Mouse (Mus musculus): ENCODE measurements around the gene Nars2. TPM values are rescaled to one million over a fixed set of nuclear protein-coding genes. Genes with fewer than 3 reads are reported as not detected.

Gene Nars2
- polyA plus RNA-seq, 1 experiment from 2014 or later, result 19.1 TPM

DNA sequence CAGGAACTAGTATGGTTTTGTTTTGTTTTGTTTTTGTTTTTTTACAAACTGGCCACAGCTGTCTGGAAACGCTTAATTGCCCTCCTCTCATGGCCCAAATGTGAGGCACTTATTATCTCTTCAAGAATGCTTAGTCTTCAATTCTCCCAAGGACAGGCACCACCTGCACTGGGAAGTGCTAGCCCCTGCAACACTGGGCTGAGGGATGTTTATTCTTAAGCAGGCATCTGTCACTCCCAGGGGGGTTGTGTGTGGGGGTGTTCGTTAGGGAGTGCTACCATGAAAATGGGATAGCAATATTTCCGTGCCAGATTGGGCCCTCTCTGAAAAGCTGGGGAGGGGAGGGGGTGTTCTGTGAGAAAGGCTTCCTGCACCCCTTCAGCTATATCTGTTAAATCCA, 15.9 kb downstream of the Nars2 start:
- Histone ChIP-seq H3K4me2 (replicated peaks) (no peak overlapping the region), H3K27me3 (ENCODE audit: control insufficient read depth, insufficient read depth, low read length) (no peaks in the 10 kb centered on the region), H3K36me3 (replicated peaks; ENCODE audit: control insufficient read depth, insufficient read depth) (no peaks in the 10 kb centered on the region), H3K4me1 (replicated peaks; ENCODE audit: control insufficient read depth, insufficient read depth, low read length) (no peaks in the 10 kb centered on the region), H3K9ac (no peak overlapping the region), H3K9me3 (ENCODE audit: control insufficient read depth, low read length) (no peaks in the 10 kb centered on the region), H3K4me3 (replicated peaks; ENCODE audit: low read length) (no peak overlapping the region), H3K27ac (no peak overlapping the region)
- DNase-seq (ENCODE audit: low spot score), result no peak
- ATAC-seq (ENCODE audit: low FRiP score), result no peak
- 43% methylated on average over 3 of the region's 3 CpGs for WGBS

DNA sequence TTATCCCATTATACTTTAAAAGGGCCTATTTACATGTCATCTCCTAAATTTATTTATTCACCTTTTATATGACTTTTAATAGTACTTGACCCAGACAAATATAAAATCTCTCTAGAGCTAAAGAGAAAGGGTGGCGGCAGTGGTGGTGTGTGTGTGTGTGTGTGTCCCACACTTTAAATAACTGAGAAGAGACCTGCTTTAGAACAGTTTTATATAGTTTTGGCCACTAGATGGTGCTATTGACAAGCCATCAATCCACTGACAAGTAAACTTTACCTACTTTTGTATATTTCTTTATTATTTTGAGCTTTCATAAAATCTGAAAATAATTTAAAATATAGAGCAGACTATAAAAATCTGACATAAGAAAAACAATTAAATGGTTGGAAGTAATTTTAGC, 19.1 kb downstream of the Nars2 start:
- H3K4me3 ChIP-seq (replicated peaks; ENCODE audit: low read length), result no peak overlapping the region
- H3K4me1 ChIP-seq (replicated peaks; ENCODE audit: control insufficient read depth, insufficient read depth, low read length), result no peaks in the 10 kb centered on the region
- WGBS, result 34% methylated on average over 1 of the region's 1 CpGs
- H3K36me3 ChIP-seq (replicated peaks; ENCODE audit: control insufficient read depth, insufficient read depth), result no peaks in the 10 kb centered on the region
- H3K27me3 ChIP-seq (ENCODE audit: control insufficient read depth, insufficient read depth, low read length), result no peaks in the 10 kb centered on the region
- H3K9me3 ChIP-seq (ENCODE audit: control insufficient read depth, low read length), result no peaks in the 10 kb centered on the region
- H3K9ac ChIP-seq, result no peak overlapping the region
- DNase-seq (ENCODE audit: low spot score) (peak; percentile 81), ATAC-seq (ENCODE audit: low FRiP score) (no peak)
- no peak overlapping the region for H3K4me2 ChIP-seq (replicated peaks)
- no peak overlapping the region for H3K27ac ChIP-seq

GRCm38 (mm10) chr7:96971027-96971996, 20.0 kb downstream of the Nars2 start:
- H3K9me3 ChIP-seq (ENCODE audit: control insufficient read depth, low read length), result no peaks in the 10 kb centered on the region
- H3K4me3 ChIP-seq (replicated peaks; ENCODE audit: low read length), result no peak overlapping the region
- no peak for ATAC-seq (ENCODE audit: low FRiP score)
- H3K27me3 ChIP-seq (ENCODE audit: control insufficient read depth, insufficient read depth, low read length), result no peaks in the 10 kb centered on the region
- WGBS, result 72% methylated on average over 21 of the region's 21 CpGs
- no peak overlapping the region for H3K9ac ChIP-seq
- DNase-seq (ENCODE audit: low spot score), result no peak
- H3K27ac ChIP-seq, result no peak overlapping the region
- no peaks in the 10 kb centered on the region for H3K36me3 ChIP-seq (replicated peaks; ENCODE audit: control insufficient read depth, insufficient read depth)
- H3K4me1 ChIP-seq (replicated peaks; ENCODE audit: control insufficient read depth, insufficient read depth, low read length), result no peaks in the 10 kb centered on the region
- H3K4me2 ChIP-seq (replicated peaks), result 0 out of 2 replicates have a peak overlapping the region, but pooled peaks have one; percentile 6

DNA sequence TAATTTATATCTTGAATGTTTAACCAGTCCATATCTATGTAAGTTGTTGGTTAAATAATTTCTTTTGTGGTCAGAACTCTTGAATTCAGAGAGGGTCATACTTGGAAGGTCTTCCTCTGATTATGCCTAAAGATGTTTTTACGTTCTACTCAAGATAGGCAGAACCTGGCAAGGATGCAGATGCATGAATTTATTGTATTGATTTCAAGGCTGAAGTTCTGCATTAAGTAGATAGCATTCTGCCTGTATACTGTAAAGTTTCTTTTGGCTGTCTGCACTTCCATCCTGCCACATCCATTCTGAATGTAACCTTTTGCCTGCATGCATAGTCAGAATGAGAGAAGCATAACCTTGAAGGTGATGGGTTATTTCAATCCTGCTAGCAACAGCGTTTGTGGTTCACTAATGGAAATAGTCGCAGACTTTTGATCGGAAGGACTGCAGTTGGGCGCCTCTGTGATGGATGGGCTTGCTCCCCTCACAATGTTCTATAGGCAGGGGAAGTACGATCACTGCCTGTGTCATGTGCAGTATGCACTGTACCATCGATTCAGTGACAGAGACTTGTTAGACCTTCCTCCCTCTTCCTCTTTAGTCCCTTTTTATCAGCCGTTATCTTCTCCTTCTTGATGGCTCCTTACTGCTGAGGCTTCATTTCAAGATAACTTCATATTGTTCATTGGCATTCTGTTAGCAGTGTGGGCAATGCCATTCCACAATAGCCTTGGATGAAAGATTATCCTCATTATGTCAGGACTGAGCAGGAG, 21.0 kb downstream of the Nars2 start:
- no peak overlapping the region for H3K9ac ChIP-seq
- no peak for ATAC-seq (ENCODE audit: low FRiP score)
- no peaks in the 10 kb centered on the region for H3K4me1 ChIP-seq (replicated peaks; ENCODE audit: control insufficient read depth, insufficient read depth, low read length)
- no peak overlapping the region for H3K27ac ChIP-seq
- no peak overlapping the region for H3K4me3 ChIP-seq (replicated peaks; ENCODE audit: low read length)
- H3K9me3 ChIP-seq (ENCODE audit: control insufficient read depth, low read length), result no peaks in the 10 kb centered on the region
- H3K36me3 ChIP-seq (replicated peaks; ENCODE audit: control insufficient read depth, insufficient read depth), result no peaks in the 10 kb centered on the region
- WGBS, result 64% methylated on average over 8 of the region's 8 CpGs
- no peak for DNase-seq (ENCODE audit: low spot score)
- no peak overlapping the region for H3K4me2 ChIP-seq (replicated peaks)
- H3K27me3 ChIP-seq (ENCODE audit: control insufficient read depth, insufficient read depth, low read length), result no peaks in the 10 kb centered on the region

- 83% methylated on average over 5 of the region's 5 CpGs for WGBS
- no peaks in the 10 kb centered on the region for H3K36me3 ChIP-seq (replicated peaks; ENCODE audit: control insufficient read depth, insufficient read depth)
- H3K4me1 ChIP-seq (replicated peaks; ENCODE audit: control insufficient read depth, insufficient read depth, low read length), result no peaks in the 10 kb centered on the region
- no peak overlapping the region for H3K4me3 ChIP-seq (replicated peaks; ENCODE audit: low read length)
- H3K27ac ChIP-seq, result no peak overlapping the region
- H3K27me3 ChIP-seq (ENCODE audit: control insufficient read depth, insufficient read depth, low read length), result no peaks in the 10 kb centered on the region
- H3K9me3 ChIP-seq (ENCODE audit: control insufficient read depth, low read length), result no peaks in the 10 kb centered on the region
- no peak for DNase-seq (ENCODE audit: low spot score)
- no peak for ATAC-seq (ENCODE audit: low FRiP score)
- H3K4me2 ChIP-seq (replicated peaks), result no peak overlapping the region
- H3K9ac ChIP-seq, result no peak overlapping the region
These were observed 24.6 kb downstream of the Nars2 start for GRCm38 (mm10) chr7:96975914-96976313.

DNA sequence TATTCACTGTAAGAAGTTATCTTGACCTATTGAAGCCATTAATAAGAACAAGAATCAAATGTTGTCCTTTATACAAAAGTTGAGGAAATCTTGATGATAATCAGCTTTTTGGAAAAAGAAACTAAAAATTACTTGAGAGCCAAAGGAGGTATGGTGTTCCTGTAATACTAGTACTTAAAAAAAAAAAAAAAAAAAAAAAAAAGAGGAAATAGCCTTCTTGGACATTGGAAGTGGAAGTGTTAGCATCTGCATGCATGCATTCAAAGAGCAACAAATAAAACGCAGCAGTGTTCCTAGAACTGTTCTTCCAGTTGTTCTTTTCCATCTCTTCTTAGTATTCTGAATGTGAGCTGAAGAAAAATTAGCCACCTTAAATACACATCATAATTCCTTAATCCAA, 25.9 kb downstream of the Nars2 start:
- Histone ChIP-seq H3K4me2 (replicated peaks) (no peak overlapping the region), H3K4me1 (replicated peaks; ENCODE audit: control insufficient read depth, insufficient read depth, low read length) (no peaks in the 10 kb centered on the region), H3K9me3 (ENCODE audit: control insufficient read depth, low read length) (no peaks in the 10 kb centered on the region), H3K4me3 (replicated peaks; ENCODE audit: low read length) (no peak overlapping the region), H3K27ac (no peak overlapping the region), H3K27me3 (ENCODE audit: control insufficient read depth, insufficient read depth, low read length) (no peaks in the 10 kb centered on the region), H3K36me3 (replicated peaks; ENCODE audit: control insufficient read depth, insufficient read depth) (no peaks in the 10 kb centered on the region), H3K9ac (no peak overlapping the region)
- ATAC-seq (ENCODE audit: low FRiP score) (no peak), DNase-seq (ENCODE audit: low spot score) (no peak)
- 97% methylated on average over 1 of the region's 1 CpGs for WGBS

DNA sequence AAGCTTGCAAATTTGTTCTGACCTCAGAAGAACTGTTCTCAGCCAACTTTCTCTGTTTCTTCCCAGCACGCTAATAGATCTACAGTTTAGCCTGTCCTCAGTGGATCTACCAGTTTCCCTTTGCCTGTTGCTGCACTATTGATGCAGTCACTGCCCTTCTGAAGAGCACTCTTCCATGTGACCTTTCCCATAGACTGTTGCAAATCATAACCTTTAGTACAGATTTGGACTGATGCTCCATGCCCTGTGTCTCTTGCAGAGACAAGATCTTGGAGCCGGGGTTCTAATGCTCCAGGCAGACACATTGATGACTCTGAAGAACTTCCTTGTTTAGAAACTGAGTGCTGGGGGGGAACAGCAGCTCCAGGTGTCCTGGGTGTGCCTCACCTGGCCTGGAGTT, 30.1 kb downstream of the Nars2 start:
- Histone ChIP-seq H3K27ac (no peak overlapping the region), H3K9me3 (ENCODE audit: control insufficient read depth, low read length) (no peaks in the 10 kb centered on the region), H3K4me3 (replicated peaks; ENCODE audit: low read length) (no peak overlapping the region), H3K4me1 (replicated peaks; ENCODE audit: control insufficient read depth, insufficient read depth, low read length) (peaks cover 2% of the 10 kb centered on the region), H3K4me2 (replicated peaks) (no peak overlapping the region), H3K36me3 (replicated peaks; ENCODE audit: control insufficient read depth, insufficient read depth) (no peaks in the 10 kb centered on the region), H3K9ac (no peak overlapping the region), H3K27me3 (ENCODE audit: control insufficient read depth, insufficient read depth, low read length) (no peaks in the 10 kb centered on the region)
- DNase-seq (ENCODE audit: low spot score) (no peak), ATAC-seq (ENCODE audit: low FRiP score) (no peak)
- WGBS, result 100% methylated on average over 2 of the region's 2 CpGs

- 0 out of 2 replicates have a peak overlapping the region, but pooled peaks have one; percentile 6 for H3K4me2 ChIP-seq (replicated peaks)
- no peaks in the 10 kb centered on the region for H3K9me3 ChIP-seq (ENCODE audit: control insufficient read depth, low read length)
- H3K4me1 ChIP-seq (replicated peaks; ENCODE audit: control insufficient read depth, insufficient read depth, low read length), result peaks cover 16% of the 10 kb centered on the region
- H3K9ac ChIP-seq, result no peak overlapping the region
- no peaks in the 10 kb centered on the region for H3K27me3 ChIP-seq (ENCODE audit: control insufficient read depth, insufficient read depth, low read length)
- no peaks in the 10 kb centered on the region for H3K36me3 ChIP-seq (replicated peaks; ENCODE audit: control insufficient read depth, insufficient read depth)
- no peak overlapping the region for H3K4me3 ChIP-seq (replicated peaks; ENCODE audit: low read length)
- DNase-seq (ENCODE audit: low spot score) (no peak), ATAC-seq (ENCODE audit: low FRiP score) (peak; percentile 48; the same call in 1 of the 2 replicates)
- peak overlapping the region; percentile 20 for H3K27ac ChIP-seq
- 20% methylated on average over 7 of the region's 7 CpGs for WGBS
These were observed 32.5 kb downstream of the Nars2 start for GRCm38 (mm10) chr7:96983660-96984347.

DNA sequence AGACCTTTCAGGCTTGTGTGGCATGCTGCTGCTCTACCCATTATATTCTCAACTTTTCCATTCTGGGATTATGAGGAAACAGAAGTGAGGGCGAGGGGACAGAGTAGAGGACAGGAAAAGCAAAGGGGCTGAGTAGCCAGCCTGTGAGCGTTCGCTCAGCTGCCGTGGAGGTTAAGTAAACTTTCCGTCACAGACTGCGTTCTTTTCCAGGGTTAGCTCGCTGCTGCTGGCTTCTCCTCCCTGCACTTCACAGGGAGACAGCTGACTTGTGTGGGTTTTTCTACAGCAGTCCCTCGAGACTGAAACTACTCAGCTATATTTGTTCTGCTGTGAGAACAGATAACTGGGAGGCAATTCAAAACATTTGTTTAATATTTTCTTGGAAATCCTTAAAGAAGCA, 34.5 kb downstream of the Nars2 start:
- Histone ChIP-seq H3K9me3 (ENCODE audit: control insufficient read depth, low read length) (no peaks in the 10 kb centered on the region), H3K4me3 (replicated peaks; ENCODE audit: low read length) (no peak overlapping the region), H3K4me2 (replicated peaks) (no peak overlapping the region), H3K27ac (no peak overlapping the region), H3K9ac (no peak overlapping the region), H3K4me1 (replicated peaks; ENCODE audit: control insufficient read depth, insufficient read depth, low read length) (peaks cover 16% of the 10 kb centered on the region), H3K27me3 (ENCODE audit: control insufficient read depth, insufficient read depth, low read length) (no peaks in the 10 kb centered on the region), H3K36me3 (replicated peaks; ENCODE audit: control insufficient read depth, insufficient read depth) (no peaks in the 10 kb centered on the region)
- DNase-seq (ENCODE audit: low spot score), result no peak
- 43% methylated on average over 8 of the region's 8 CpGs for WGBS
- no peak for ATAC-seq (ENCODE audit: low FRiP score)

Data from hindbrain, embryonic 14.5 days (tissue).